Mouse (Mus musculus) ES-Bruce4 (cell line): ENCODE measurements around the gene Ftsj1. TPM values are rescaled to one million over a fixed set of nuclear protein-coding genes. Genes with fewer than 3 reads are reported as not detected.

Experiments used
- H3K27ac ChIP-seq: 2 replicates; pipeline ENCODE4 v1.5.1; 2012; ENCODE audit warnings: low read length, inconsistent platforms; ENCODE audit not compliant: insufficient read depth
- H3K27me3 ChIP-seq: 2 replicates; pipeline ENCODE4 v1.6.1; 2012; ENCODE audit warnings: mild to moderate bottlenecking, low read length, inconsistent platforms; ENCODE audit not compliant: control insufficient read depth, poor library complexity, insufficient read depth, severe bottlenecking
- H3K36me3 ChIP-seq: 2 replicates; pipeline ENCODE4 v1.6.1; 2012; ENCODE audit warnings: inconsistent platforms, mild to moderate bottlenecking, low read length, moderate library complexity; ENCODE audit not compliant: control insufficient read depth, poor library complexity, insufficient read depth, severe bottlenecking
- H3K4me1 ChIP-seq: one replicate; pipeline ENCODE4 v1.8.1; 2011; ENCODE audit warnings: low read length; ENCODE audit not compliant: control insufficient read depth, insufficient read depth
- H3K4me3 ChIP-seq: 2 replicates; pipeline ENCODE4 v1.5.1; 2011; ENCODE audit warnings: low read depth, mild to moderate bottlenecking, low read length
- H3K9ac ChIP-seq: 2 replicates; pipeline ENCODE4 v1.6.1; 2012; ENCODE audit warnings: low read depth, mild to moderate bottlenecking, inconsistent platforms; ENCODE audit not compliant: poor library complexity, severe bottlenecking
- H3K9me3 ChIP-seq: replicated peaks from 2 replicates; pipeline ENCODE4 v1.6.1; 2012; ENCODE audit warnings: mild to moderate bottlenecking, low read length, inconsistent platforms; ENCODE audit not compliant: control insufficient read depth, poor library complexity, insufficient read depth, severe bottlenecking
- CTCF ChIP-seq: IDR thresholded peaks from one replicate; pipeline ENCODE4 v1.8.1; 2011; ENCODE audit warnings: low read depth, low read length
- EP300 ChIP-seq: IDR thresholded peaks from 2 replicates; pipeline ENCODE4 v1.6.1; 2011; ENCODE audit warnings: low read depth, low read length; ENCODE audit not compliant: insufficient read depth
- POLR2A ChIP-seq: IDR thresholded peaks from one replicate; pipeline ENCODE4 v1.8.1; 2011; ENCODE audit warnings: low read length; ENCODE audit not compliant: insufficient read depth
- polyA plus RNA-seq: library from polyadenylated mRNA; stranded (reverse); fragments of >200 nt; gene quantifications from 2 replicates; pipeline ENCODE4 v1.2.4, GENCODE M21; 2011; ENCODE audit warnings: low read depth; ENCODE audit not compliant: missing spikeins, insufficient read depth, insufficient read length

The Ftsj1 gene
- polyA plus RNA-seq, 1 experiment: 24.7 TPM

DNA sequence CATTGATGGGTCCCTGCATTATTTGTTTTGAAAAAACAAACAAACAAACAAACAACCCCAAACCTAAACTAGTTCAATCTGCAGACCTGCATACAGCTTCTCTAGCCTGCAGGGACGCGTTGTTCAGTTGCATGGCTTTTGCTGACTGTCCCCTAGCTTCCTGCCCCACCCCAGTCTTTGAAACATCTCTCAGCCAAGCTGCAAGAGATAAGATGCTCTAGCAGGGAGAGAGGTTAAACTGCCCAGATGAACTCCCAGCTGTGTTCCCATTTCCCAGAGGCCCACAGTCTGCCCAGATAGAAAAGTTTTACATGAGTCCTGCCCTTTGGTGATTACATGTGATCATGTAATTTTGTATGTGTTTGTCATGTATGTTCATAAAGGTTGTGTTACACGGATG is 12.0 kb upstream of the Ftsj1 start:
- H3K27ac ChIP-seq: no peak overlapping the region
- no peaks in the 10 kb centered on the region for H3K9me3 ChIP-seq
- TF ChIP-seq POLR2A (no peak), CTCF (no peak), EP300 (no peak)
- H3K4me3 ChIP-seq: no peak overlapping the region
- H3K36me3 ChIP-seq: no peaks in the 10 kb centered on the region
- H3K9ac ChIP-seq: no peak overlapping the region
- no peaks in the 10 kb centered on the region for H3K27me3 ChIP-seq
- H3K4me1 ChIP-seq: no peaks in the 10 kb centered on the region

DNA sequence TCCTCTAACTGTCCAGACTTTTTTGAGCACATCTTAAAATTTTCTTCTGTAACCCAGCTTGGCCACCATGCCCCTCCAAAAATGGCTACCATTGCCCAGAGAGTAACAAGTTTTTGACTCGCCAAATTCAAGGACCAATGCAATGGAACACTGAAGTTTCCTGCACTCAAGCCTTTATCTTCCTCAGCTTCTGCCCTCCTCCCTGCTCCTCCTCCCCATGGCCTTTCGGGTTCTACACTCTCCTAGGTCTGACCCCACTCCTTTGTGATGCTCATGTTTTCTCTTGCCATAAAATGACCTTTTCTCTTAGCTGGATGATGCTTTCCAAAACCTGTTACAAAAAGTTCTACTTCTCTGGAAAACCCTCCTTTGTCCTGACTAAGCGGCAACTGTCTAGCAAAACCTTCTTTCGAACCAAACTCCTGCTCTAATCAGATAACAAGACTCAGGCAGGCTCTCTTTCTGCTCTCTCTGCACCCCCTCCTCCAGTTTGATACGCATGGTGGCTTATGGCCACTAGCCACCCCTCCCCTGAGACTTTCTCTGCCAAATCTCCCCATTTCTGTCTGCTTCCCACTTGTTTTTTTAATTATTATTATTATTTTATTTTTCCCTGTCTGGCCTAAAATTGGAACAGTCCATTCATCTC is 11.1 kb upstream of the Ftsj1 start:
- Histone ChIP-seq H3K27ac (no peak overlapping the region), H3K4me3 (no peak overlapping the region), H3K4me1 (no peaks in the 10 kb centered on the region), H3K9me3 (no peaks in the 10 kb centered on the region), H3K9ac (no peak overlapping the region), H3K36me3 (no peaks in the 10 kb centered on the region), H3K27me3 (no peaks in the 10 kb centered on the region)
- no peak for TF ChIP-seq POLR2A
- TF ChIP-seq EP300: no peak
- no peak for TF ChIP-seq CTCF

DNA sequence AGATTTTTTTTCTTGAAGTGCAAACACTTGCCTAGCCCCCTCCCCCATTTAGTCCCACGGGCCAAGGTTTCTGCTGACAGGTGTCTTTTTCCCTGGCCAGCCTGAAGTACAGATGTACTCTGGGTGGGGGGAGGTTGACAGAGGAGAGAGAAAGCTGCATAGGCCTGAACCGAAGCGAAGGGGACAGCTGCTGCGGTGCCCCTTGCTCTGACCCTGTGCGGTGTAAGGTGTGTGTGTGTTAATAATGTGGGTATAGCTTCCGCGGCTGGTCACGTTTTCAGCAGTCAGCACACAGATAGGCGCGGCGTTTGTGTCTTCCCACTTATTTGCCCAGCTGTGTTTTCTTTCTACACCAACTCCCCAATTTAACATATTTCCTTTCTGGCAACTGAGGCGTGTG is 7.3 kb upstream of the Ftsj1 start:
- no peak for TF ChIP-seq EP300
- no peak for TF ChIP-seq POLR2A
- TF ChIP-seq CTCF: no peak
- Histone ChIP-seq H3K27ac (no peak overlapping the region), H3K4me1 (no peaks in the 10 kb centered on the region), H3K4me3 (no peak overlapping the region), H3K9ac (no peak overlapping the region), H3K27me3 (no peaks in the 10 kb centered on the region), H3K9me3 (no peaks in the 10 kb centered on the region), H3K36me3 (no peaks in the 10 kb centered on the region)

GRCm38 (mm10) chrX:8255807-8256206 is 3.6 kb upstream of the Ftsj1 start:
- no peak for TF ChIP-seq POLR2A
- TF ChIP-seq CTCF: no peak
- TF ChIP-seq EP300: no peak
- Histone ChIP-seq H3K27ac (no peak overlapping the region; the same call in 1 of the 2 replicates), H3K4me3 (no peak overlapping the region), H3K9me3 (no peaks in the 10 kb centered on the region), H3K4me1 (no peaks in the 10 kb centered on the region), H3K9ac (no peak overlapping the region; the same call in 1 of the 2 replicates), H3K27me3 (no peaks in the 10 kb centered on the region), H3K36me3 (no peaks in the 10 kb centered on the region)

- Histone ChIP-seq H3K27me3 (no peaks in the 10 kb centered on the region), H3K9me3 (no peaks in the 10 kb centered on the region), H3K36me3 (no peaks in the 10 kb centered on the region), H3K4me1 (no peaks in the 10 kb centered on the region), H3K9ac (no peak overlapping the region), H3K27ac (no peak overlapping the region), H3K4me3 (no peak overlapping the region)
- TF ChIP-seq POLR2A (no peak), CTCF (no peak), EP300 (no peak)
These were observed 1.5 kb upstream of the Ftsj1 start for GRCm38 (mm10) chrX:8253711-8254110.

- Histone ChIP-seq H3K9ac (peak overlapping the region; percentile 51; the same call in 1 of the 2 replicates), H3K4me1 (no peaks in the 10 kb centered on the region), H3K9me3 (no peaks in the 10 kb centered on the region), H3K27me3 (no peaks in the 10 kb centered on the region), H3K36me3 (no peaks in the 10 kb centered on the region; the same call in 1 of the 2 replicates), H3K27ac (no peak overlapping the region), H3K4me3 (peak overlapping the region; percentile 90)
- TF ChIP-seq CTCF (no peak), EP300 (no peak), POLR2A (no peak)
These were observed 345 bp downstream of the Ftsj1 start for GRCm38 (mm10) chrX:8251789-8252333.
